Mouse (Mus musculus): ENCODE data around the gene Elmo1.

Gene Elmo1

GRCm38 (mm10) chr13:20378869-20379268 lies 288.5 kb downstream of the Elmo1 start:
- DNase-seq (ENCODE audit: low read depth, low spot score), result no peak

GRCm38 (mm10) chr13:20383875-20384274 lies 293.5 kb downstream of the Elmo1 start:
- no peak for DNase-seq (ENCODE audit: low read depth, low spot score)

GRCm38 (mm10) chr13:20384846-20385245 lies 294.4 kb downstream of the Elmo1 start:
- no peak for DNase-seq (ENCODE audit: low read depth, low spot score)

GRCm38 (mm10) chr13:20385423-20385822 lies 295.0 kb downstream of the Elmo1 start:
- DNase-seq (ENCODE audit: low read depth, low spot score), result no peak

GRCm38 (mm10) chr13:20386462-20387141 lies 296.2 kb downstream of the Elmo1 start:
- peak; percentile 68 for DNase-seq (ENCODE audit: low read depth, low spot score)

GRCm38 (mm10) chr13:20392824-20393598 lies 302.6 kb downstream of the Elmo1 start:
- no peak for DNase-seq (ENCODE audit: low read depth, low spot score)

GRCm38 (mm10) chr13:20397744-20398143 lies 307.3 kb downstream of the Elmo1 start:
- no peak for DNase-seq (ENCODE audit: low read depth, low spot score)

- DNase-seq (ENCODE audit: low read depth, low spot score), result peak; percentile 46
Observed at GRCm38 (mm10) chr13:20398311-20398710, 307.9 kb downstream of the Elmo1 start.

- no peak for DNase-seq (ENCODE audit: low read depth, low spot score)
Observed at GRCm38 (mm10) chr13:20404530-20404929, 314.1 kb downstream of the Elmo1 start.

- no peak for DNase-seq (ENCODE audit: low read depth, low spot score)
Observed at GRCm38 (mm10) chr13:20406470-20407213, 316.2 kb downstream of the Elmo1 start.

- DNase-seq (ENCODE audit: low read depth, low spot score), result no peak
Observed at GRCm38 (mm10) chr13:20410306-20411101, 320.1 kb downstream of the Elmo1 start.

- no peak for DNase-seq (ENCODE audit: low read depth, low spot score)
Observed at GRCm38 (mm10) chr13:20416691-20417660, 326.6 kb downstream of the Elmo1 start.

- no peak for DNase-seq (ENCODE audit: low read depth, low spot score)
Observed at GRCm38 (mm10) chr13:20430998-20431397, 340.6 kb downstream of the Elmo1 start.

- DNase-seq (ENCODE audit: low read depth, low spot score), result no peak
Observed at GRCm38 (mm10) chr13:20433221-20433858, 342.9 kb downstream of the Elmo1 start.

GRCm38 (mm10) chr13:20434071-20434470 lies 343.7 kb downstream of the Elmo1 start:
- no peak for DNase-seq (ENCODE audit: low read depth, low spot score)

GRCm38 (mm10) chr13:20439488-20439887 lies 349.1 kb downstream of the Elmo1 start:
- no peak for DNase-seq (ENCODE audit: low read depth, low spot score)

GRCm38 (mm10) chr13:20450831-20451353 lies 360.5 kb downstream of the Elmo1 start:
- DNase-seq (ENCODE audit: low read depth, low spot score), result no peak

- DNase-seq (ENCODE audit: low read depth, low spot score), result no peak
Observed at GRCm38 (mm10) chr13:20454357-20454756, 364.0 kb downstream of the Elmo1 start.

- no peak for DNase-seq (ENCODE audit: low read depth, low spot score)
Observed at GRCm38 (mm10) chr13:20460096-20460495, 369.7 kb downstream of the Elmo1 start.

- no peak for DNase-seq (ENCODE audit: low read depth, low spot score)
Observed at GRCm38 (mm10) chr13:20461616-20462015, 371.2 kb downstream of the Elmo1 start.

Data from skeletal muscle tissue, adult 2 months (tissue).